Mouse (Mus musculus) cerebellum, postnatal 10 days (tissue): ENCODE results near the gene Ap1g2.

ENCODE experiments used
- DNase-seq, 2 experiments: peaks; one replicate each; pipeline ENCODE4 v3.0.0; 2021; ENCODE audit warnings: mixed read lengths in 2 of 2

Gene Ap1g2

GRCm38 (mm10) chr14:55054191-55054749, 52.1 kb downstream of the Ap1g2 start:
- peak; percentile 91 to 93 for DNase-seq

GRCm38 (mm10) chr14:55053708-55054190, 52.6 kb downstream of the Ap1g2 start:
- peak; percentile 99 for DNase-seq

GRCm38 (mm10) chr14:55053050-55053449, 53.3 kb downstream of the Ap1g2 start:
- DNase-seq = peak; percentile 77 to 82

- DNase-seq = peak; percentile 99 to 100
These were observed 53.9 kb downstream of the Ap1g2 start for GRCm38 (mm10) chr14:55052496-55052895.
